10 mouse cellular contexts compared by ENCODE assay signal in the genomic region with DNA sequence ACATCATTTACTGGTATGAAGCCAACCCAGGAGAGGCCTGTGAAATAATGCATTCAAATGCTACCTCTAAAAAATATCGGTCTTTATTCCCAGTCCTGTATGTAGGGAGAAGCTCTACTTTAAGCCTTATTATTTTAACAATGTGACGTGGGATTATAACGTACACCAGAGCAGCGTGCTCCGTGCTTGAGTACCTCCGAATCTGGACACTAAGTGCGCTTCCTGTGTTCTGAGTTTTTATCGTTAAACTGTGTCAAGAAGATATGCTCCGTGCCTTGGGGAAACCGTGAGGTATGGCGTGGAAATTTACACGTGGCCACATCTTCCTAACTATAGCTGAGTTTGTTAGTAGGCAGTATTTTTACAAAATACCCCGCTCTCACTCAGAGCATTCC.
DNase-seq lines count a peak whose midpoint lies in the region; ATAC-seq and TF ChIP-seq lines count a peak whose summit lies in the region.
"Had no signal": no experiment of that assay in that cellular context is flagged by ENCODE, and none has a peak within 500 bp of the region (broad histone marks: within the 10 kb centered on the region; RNA-seq: fewer than 3 reads in every experiment).

No protein-coding gene starts in this region.

- no peak overlapping the region for H3K9ac ChIP-seq in hindbrain, embryonic 16.5 days (ENCODE audit: low read depth, low read length)
- H3K9ac ChIP-seq in midbrain, embryonic 16.5 days (ENCODE audit: low read depth, low read length) = peak overlapping the region; percentile 46; the same call in 1 of the 2 replicates
- H3K9ac ChIP-seq: limb, embryonic 12.5 days had no signal

- no peak overlapping the region for H3K27ac ChIP-seq in left cerebral cortex, adult 2 months
- peak overlapping the region; percentile 61 for H3K27ac ChIP-seq in embryonic facial prominence, embryonic 10.5 days (replicated peaks)
- 0 out of 2 replicates have a peak overlapping the region, but pooled peaks have one; percentile 39 for H3K27ac ChIP-seq in hindbrain, embryonic 16.5 days (ENCODE audit: low read depth, low read length)
- peak overlapping the region; percentile 14 for H3K27ac ChIP-seq in midbrain, embryonic 16.5 days (ENCODE audit: low read length)
- H3K27ac ChIP-seq: limb, embryonic 12.5 days had no signal

- DNase-seq in left cerebral cortex, adult 2 months (ENCODE audit: extremely low spot score in 1 of 2, low spot score in 2 of 2) = no peak
- DNase-seq in left cerebral cortex, adult 18-20 months (ENCODE audit: low spot score in 2 of 2) = no peak
- DNase-seq in embryonic facial prominence, embryonic 10.5 days (ENCODE audit: low spot score) = no peak
- DNase-seq in adrenal gland, adult 18-20 months (ENCODE audit: low spot score in 2 of 2) = no peak
- DNase-seq in ovary, postnatal 36 days (ENCODE audit: low spot score) = no peak
- DNase-seq in cerebellum, adult 8-10 months = no peak

- intact Hi-C loops in left cerebral cortex, adult 2 months (cut with DNase I) = no loop called here

- H3K9me3 ChIP-seq in embryonic facial prominence, embryonic 10.5 days = no peaks in the 10 kb centered on the region
- no peaks in the 10 kb centered on the region for H3K9me3 ChIP-seq in hindbrain, embryonic 16.5 days (ENCODE audit: control insufficient read depth, low read length)
- no peaks in the 10 kb centered on the region for H3K9me3 ChIP-seq in midbrain, embryonic 16.5 days (replicated peaks; ENCODE audit: control insufficient read depth, low read length, poor library complexity, severe bottlenecking)
- H3K9me3 ChIP-seq: limb, embryonic 12.5 days had no signal

- WGBS in embryonic facial prominence, embryonic 10.5 days = 72% methylated on average over 13 of the region's 13 CpGs
- WGBS in hindbrain, embryonic 16.5 days = 46% methylated on average over 13 of the region's 13 CpGs
- 31% methylated on average over 13 of the region's 13 CpGs for WGBS in midbrain, embryonic 16.5 days

- H3K27me3 ChIP-seq in embryonic facial prominence, embryonic 10.5 days (replicated peaks; ENCODE audit: low read depth, poor library complexity, severe bottlenecking) = no peaks in the 10 kb centered on the region
- H3K27me3 ChIP-seq in hindbrain, embryonic 16.5 days (replicated peaks; ENCODE audit: control insufficient read depth, insufficient read depth, low read length) = no peaks in the 10 kb centered on the region
- no peaks in the 10 kb centered on the region for H3K27me3 ChIP-seq in midbrain, embryonic 16.5 days (ENCODE audit: control insufficient read depth, insufficient read depth, low read depth, low read length)
- H3K27me3 ChIP-seq: limb, embryonic 12.5 days; Patski had no signal

- no peak for TF ChIP-seq CTCF in left cerebral cortex, adult 2 months (IDR thresholded peaks at IDR 0.05)

- no peak for ATAC-seq in hindbrain, embryonic 16.5 days
- ATAC-seq in midbrain, embryonic 16.5 days = peak; percentile 54; the same call in 1 of the 2 replicates
- ATAC-seq: Patski had no signal

- H3K4me2 ChIP-seq in hindbrain, embryonic 16.5 days (ENCODE audit: low read length) = peak overlapping the region; percentile 19
- H3K4me2 ChIP-seq in midbrain, embryonic 16.5 days (ENCODE audit: low read length) = peak overlapping the region; percentile 33
- H3K4me2 ChIP-seq: limb, embryonic 12.5 days had no signal

- H3K4me3 ChIP-seq in left cerebral cortex, adult 2 months = peak overlapping the region; percentile 40
- no peak overlapping the region for H3K4me3 ChIP-seq in embryonic facial prominence, embryonic 10.5 days
- no peak overlapping the region for H3K4me3 ChIP-seq in hindbrain, embryonic 16.5 days (ENCODE audit: low read length)
- H3K4me3 ChIP-seq in midbrain, embryonic 16.5 days (ENCODE audit: low read depth, low read length) = no peak overlapping the region
- H3K4me3 ChIP-seq: limb, embryonic 12.5 days had no signal

- H3K36me3 ChIP-seq in embryonic facial prominence, embryonic 10.5 days (replicated peaks) = no peaks in the 10 kb centered on the region
- H3K36me3 ChIP-seq in hindbrain, embryonic 16.5 days (ENCODE audit: control insufficient read depth, insufficient read depth, low read length) = no peaks in the 10 kb centered on the region
- no peaks in the 10 kb centered on the region for H3K36me3 ChIP-seq in midbrain, embryonic 16.5 days (ENCODE audit: control insufficient read depth, insufficient read depth, low read length)
- H3K36me3 ChIP-seq: limb, embryonic 12.5 days had no signal

- peaks cover 37% of the 10 kb centered on the region for H3K4me1 ChIP-seq in embryonic facial prominence, embryonic 10.5 days
- H3K4me1 ChIP-seq in hindbrain, embryonic 16.5 days (ENCODE audit: control insufficient read depth, insufficient read depth, low read depth, low read length) = peaks cover 15% of the 10 kb centered on the region
- H3K4me1 ChIP-seq in midbrain, embryonic 16.5 days (ENCODE audit: control insufficient read depth, insufficient read depth, low read length) = peaks cover 30% of the 10 kb centered on the region
- H3K4me1 ChIP-seq: limb, embryonic 12.5 days had no signal
